Mouse (Mus musculus): ENCODE measurements around the gene Copz1.

DNA sequence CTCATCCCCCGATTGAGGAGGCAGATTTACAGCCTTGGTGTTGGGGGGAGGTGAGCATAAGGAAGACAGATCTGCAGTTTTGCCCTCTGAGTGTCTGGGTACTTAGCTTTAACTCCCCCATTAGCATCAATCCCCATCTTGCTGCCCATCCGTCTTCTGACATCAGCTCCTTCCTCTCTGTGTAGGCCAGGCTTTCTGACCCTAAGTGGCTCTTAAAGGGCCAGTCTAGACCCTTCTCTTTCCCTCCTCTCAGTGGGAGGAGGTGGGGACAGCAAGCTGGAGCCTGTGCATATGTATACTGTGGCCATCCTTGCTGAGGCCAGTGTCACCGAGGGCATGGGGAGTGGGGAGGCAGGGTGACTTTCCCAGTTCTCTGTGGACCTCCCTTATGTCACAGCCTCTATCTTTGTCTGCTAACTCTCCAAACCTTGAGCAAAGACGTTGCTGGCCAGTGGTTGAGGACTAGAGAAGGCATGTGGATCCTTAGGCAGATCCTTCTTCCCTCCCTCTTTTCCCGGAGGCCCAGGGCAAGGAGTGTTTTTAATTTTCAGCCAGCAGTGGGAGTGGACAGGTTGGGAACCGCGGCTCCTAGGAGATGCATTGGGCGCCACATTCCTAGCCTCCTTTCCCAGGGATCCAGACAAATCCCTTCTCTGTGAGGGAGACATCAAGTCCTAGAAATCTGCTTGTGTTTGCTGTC, 31.6 kb downstream of the Copz1 start:
- no peak for TF ChIP-seq CTCF (IDR thresholded peaks at IDR 0.05; ENCODE audit: low read depth, low read length)
- TF ChIP-seq POLR2A (IDR thresholded peaks at IDR 0.05; ENCODE audit: borderline replicate concordance, low read depth, low read length), result no peak

All from bone marrow macrophage, adult 2 months (primary cell).